Mouse (Mus musculus) naive thymus-derived CD4-positive, alpha-beta T cell, adult 2 months (primary cell): Measurements from ENCODE around the gene Gm6367.
"Not testable (repeated sequence)": the region's sequence is repeated elsewhere in the genome, so short reads cannot be mapped to it uniquely, and the experiment has no call there.

Experiments used
- DNase-seq: peaks from one replicate; pipeline ENCODE4 v3.0.0-alpha.2; 2011; ENCODE audit warnings: low read depth

The Gm6367 gene

GRCm38 (mm10) chr5:94988326-94988725 is at the start of gene Gm6367:
Gm6367 (plus strand) TSS chr5:94988626.
- DNase-seq = not testable (repeated sequence)
